Mouse (Mus musculus): ENCODE measurements around the gene Pomt1.
A peak's percentile ranks its signal among the peaks of the same experiment; 100 is the strongest.

Gene Pomt1

DNA sequence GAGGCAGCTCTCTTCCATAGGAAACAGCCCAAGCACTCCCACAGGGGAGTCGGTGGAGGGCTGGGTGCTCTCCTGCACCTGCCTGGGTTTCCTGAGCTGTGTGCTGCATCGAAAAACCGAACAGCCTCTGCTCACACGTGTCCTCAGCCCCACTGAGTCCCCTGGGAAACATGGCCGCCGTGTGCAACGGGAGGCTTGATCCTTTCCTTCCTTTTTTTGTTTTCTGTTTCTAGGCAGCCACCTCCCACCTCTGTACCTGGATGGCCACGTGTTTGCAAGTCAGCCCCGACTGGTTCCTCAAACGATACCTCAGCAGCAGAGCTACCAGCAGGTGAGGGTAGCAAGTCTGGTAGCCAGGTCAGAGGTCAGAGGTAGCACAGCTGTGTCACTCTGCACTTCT is 14.3 kb upstream of the Pomt1 start:
- no peak for DNase-seq

DNA sequence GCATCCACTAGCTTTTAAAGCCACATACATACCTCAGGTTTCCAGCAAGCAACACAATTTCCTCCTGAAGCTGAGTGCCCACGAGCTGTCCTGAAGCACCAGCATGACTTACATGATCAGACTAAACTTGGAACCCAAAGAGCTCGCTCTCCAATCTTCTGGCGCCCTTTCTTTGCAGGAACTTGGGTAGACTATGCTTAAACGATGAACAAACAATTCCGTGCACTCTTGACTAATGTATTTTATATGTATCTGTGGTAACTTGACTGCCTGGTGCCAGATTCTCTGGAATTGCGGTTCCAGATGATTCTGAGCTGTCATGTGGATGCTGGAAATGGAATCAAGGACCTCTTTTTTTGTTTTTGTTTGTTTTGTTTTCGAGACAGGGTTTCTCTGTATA is 957 bp upstream of the Pomt1 start:
- no peak for DNase-seq

DNA sequence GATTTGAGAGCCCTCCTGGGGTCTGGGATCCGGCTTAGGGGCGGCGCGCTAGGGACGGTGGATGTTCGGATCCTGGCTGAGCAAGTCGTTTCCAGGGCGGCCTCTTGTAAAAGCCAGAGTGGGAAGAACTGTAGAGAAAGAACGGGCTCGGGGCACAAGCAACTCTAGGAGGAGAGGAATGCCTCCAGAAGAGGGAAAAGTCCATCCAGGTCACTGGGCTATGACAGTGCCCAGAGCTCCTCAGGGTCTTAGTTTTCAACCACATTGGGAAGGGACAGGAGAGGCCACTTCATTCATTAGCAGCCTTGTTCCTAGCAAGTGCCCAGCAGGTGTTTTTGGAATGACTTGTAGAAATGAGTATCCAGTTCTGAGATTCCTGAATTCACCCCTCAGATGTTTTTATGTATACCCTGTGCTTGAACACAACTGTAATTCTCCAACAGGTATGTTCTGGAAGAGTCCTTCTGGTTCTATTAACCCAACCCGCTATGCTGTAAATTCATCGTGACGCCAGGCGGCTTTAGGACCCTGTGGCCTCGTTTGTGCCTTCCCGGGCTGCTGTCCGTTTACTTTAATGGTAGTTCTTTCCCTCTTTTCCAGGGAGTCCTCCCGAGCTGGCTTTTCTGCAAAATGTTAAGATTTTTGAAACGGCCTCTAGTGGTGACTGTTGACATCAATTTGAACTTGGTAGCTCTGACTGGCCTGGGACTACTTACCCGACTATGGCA is 534 bp downstream of the Pomt1 start:
- DNase-seq: peak; percentile 67

DNA sequence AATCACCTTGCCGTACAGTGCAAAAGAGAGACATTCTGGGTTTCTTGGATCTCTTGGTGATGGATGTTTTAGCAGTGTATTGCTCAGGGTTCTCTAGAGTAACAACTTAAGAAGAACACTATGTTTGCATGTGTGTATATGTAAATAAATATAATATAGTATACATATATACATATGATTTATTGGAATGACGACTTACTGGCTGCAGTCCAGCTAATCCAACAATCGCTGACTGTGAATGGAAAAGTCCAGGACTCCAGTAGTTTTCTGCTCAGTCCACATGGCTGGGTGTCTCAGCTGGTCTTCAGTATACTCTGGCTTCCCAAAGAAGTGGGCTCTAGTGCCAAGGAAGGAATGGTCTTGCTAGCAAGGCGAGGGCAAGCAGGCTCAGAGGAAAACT is 1.2 kb downstream of the Pomt1 start:
- DNase-seq: no peak

DNA sequence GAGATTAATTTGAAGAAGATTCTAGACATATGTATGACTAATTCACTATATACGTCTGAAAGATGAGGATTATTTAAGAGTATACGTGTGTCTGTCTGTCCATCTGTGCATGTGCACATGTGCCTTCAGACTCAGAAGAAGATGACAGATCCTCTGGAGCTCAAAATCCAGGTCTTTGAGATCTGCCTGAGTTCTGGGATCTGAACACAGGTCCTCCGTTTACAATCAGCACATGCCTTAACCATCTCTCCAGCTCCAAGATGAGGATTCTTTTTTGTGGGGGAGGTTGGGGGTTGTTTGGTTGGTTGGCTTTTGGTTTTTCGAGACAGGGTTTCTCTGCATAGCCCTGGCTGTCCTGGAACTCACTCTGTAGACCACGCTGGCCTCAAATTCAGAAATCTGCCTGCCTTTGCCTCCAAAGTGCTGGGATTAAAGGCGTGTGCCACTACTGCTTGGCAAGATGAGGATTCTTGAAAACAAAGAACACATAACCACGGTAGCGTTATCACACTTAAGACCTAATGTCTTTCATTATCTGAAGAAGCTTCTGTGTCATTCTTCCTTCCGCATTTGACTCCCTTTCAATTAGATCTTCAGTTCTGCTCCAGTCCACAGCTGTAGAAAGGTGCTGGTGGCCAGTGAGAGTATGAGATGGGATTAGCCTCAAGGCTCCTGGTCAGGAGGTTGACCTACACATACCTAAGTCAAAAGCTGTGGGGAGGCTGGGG is 2.5 kb downstream of the Pomt1 start:
- no peak for DNase-seq

DNA sequence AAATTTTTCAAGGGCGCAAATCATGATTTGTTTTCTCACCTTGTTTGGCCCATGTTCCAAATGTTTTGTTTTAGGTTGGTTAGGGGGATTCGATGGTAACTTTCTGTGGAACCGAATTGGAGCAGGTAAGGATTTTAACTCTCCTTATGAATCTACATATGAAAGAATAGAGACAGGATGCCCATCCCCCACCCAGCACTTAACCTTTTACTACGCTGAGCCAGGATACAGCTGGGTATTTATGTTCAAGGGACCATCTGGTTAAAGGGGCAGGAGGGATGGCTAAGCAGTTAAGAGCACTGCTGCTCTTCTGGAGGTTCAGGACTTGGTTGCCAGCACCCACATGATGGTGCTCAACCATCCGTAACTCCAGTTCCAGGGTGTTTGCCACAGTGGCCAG is 4.2 kb downstream of the Pomt1 start:
- no peak for DNase-seq

DNA sequence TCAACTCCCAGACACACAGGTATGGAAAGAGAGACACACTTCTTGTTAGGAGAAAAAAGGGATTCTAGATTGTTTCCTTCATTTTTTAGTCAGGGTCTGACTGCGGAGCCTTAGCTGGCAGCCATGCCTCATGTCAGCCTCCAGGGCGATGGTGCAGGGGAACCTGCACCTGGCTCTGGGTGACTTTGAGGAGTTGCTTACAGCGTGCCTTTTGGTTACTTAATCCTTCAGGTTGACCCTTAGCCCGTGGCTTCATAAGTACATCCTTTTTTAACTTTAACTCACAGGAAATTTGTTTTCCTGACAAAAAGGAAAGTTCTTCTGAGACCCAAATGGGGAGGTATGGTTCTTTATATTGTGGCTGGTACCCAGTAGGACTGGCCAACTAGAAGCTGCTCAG is 6.6 kb downstream of the Pomt1 start:
- DNase-seq: no peak

DNA sequence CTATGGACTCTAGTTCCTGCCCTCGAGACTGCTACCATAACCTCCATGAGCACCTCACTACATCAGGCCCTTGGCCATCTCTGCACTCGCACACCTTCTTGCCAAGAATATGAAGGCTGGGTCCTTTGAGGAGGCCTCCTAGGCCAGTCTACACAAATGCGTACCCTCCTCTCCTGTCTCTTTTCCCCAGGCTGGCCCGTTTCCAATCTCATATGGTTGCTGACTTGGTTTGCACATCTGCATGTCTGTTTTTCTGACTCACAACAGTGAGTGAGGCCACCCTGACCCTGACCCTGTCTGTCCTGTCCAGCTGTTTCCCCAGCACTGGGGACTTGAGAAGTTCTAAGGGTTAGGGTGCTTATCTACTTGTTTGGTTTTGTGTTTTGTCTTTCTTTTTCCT is 10.4 kb downstream of the Pomt1 start:
- DNase-seq: no peak

DNA sequence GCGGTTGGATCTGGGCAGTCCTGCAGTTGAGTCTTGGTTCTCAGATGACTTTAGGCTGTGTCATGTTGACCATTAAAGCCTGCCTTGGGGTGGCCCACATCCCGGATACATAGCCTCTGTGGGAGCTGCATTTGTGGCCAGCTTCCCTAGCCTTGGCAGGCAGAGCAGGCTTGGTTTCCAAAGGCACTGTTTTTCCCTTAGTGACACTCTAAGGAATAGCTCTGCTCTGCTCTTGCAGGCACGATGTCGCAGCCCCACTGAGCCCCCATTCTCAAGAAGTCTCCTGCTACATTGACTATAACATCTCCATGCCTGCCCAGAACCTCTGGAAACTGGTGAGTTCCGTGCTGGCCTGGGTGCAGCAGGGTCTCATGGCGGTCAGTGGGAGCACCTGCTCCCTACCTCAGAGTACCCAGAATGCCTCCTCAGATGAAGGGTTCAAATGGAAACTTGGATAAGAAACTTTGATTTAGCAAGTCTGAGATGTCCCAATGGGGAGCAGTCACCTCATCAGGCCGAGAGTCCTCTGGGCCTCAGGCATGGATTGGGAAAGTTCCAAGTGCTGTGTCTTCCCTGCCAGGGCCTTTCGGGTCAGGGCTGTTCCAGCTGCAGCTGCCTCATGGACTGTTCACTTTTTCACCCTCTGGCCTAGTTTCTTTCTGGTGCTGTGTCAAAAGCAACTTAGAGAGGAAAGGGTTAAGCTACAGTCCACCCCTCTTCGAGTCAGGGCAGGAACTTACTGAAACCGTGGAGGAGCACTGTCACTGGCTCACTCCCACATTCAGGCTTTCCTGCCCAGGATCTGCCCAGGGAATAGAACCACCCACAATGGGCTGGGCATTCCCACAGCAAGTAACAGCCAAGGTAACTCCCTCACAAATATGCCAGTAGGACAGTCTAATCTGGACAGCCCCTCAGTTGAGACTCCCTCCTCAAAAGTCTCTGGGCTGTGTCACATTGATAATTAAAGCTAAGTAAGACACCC is 12.3 kb downstream of the Pomt1 start:
- no peak for DNase-seq

DNA sequence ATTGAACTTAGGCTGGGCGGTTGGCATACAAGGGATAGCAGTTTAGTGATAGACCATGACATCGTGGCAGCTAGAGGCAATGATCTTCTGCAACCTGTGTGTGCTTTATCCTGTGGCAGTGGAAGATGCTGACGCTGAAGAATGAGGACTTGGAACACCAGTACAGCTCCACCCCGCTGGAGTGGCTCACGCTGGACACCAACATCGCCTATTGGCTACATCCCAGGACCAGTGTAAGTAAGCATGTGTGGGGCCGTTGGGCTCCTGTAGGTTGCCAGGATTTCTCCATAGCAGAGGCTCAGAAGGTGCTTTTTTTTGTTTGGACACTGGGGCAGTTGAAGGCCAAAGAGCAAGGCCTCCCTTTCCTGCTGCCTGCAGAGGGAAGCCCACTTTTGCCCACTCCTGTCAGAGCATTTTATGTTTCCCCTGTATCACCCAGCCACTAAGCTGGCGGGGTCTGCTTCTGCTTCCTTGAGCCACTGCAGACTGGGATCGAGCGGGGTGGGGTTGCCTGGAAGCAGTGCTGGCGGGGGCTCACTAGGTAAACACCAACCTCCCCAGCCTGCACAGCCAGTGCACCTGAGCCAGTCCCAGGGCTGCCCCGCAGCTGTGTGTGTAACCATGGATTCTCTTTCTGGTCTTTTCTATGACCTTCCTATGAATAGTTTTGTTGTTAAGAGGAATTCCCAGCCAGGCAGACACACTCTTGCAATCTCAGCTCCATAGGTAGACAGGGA is 15.6 kb downstream of the Pomt1 start:
- DNase-seq: no peak

DNA sequence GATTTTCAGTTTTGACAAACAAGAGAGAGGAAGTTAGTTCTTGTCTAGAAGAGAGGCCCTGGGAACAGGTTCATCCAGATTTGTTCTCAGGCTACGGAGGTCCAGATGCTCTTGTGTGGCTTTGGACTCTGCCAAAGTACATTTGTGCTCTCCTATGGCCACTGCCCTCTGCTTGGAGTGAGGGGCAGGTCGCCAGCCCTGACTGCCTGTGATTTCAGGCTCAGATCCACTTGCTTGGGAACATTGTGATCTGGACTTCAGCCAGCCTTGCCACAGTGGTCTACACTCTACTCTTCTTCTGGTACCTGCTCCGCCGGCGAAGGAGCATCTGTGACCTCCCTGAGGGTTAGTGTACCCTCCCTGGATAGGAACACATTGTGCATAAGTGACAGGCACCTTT is 16.3 kb downstream of the Pomt1 start:
- DNase-seq: no peak

DNA sequence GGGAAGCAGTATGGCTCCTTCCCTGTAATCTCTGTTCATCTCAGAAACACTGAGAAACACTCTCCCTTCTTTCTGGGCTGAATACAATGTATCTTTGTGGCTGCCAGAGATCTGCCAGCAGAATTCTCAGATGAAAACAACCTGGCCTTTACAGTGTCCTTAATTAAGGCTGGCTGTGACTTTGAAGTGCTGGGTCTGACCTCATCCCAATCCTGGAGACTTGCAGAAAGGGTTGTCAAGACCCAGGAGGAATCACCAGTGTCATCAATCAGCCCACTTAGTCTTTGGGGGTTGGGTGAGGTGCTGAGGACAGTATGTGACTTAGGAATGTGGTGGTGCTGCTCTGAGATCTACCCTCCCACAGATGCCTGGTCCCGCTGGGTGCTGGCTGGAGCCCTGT is 17.0 kb downstream of the Pomt1 start:
- DNase-seq: no peak

DNA sequence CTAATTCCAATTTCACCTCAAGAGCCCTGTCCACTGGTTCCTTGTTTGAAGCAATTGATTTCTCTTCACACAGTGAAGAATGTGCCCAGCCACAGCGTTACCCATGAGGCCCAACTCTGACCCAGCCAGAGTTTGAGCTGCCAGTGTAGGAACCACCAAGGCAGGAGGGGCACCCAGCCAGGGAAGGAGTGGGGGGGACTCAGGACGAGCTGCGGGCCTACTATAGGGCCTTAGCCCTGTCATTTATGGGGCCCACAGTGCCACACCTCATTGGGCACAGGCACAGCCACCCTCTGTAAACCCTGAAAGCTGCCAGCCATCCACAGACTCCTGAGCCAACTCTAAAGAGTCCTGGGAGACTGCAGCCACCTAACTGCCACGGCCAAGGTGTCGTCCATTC is 18.2 kb downstream of the Pomt1 start:
- no peak for DNase-seq

DNA sequence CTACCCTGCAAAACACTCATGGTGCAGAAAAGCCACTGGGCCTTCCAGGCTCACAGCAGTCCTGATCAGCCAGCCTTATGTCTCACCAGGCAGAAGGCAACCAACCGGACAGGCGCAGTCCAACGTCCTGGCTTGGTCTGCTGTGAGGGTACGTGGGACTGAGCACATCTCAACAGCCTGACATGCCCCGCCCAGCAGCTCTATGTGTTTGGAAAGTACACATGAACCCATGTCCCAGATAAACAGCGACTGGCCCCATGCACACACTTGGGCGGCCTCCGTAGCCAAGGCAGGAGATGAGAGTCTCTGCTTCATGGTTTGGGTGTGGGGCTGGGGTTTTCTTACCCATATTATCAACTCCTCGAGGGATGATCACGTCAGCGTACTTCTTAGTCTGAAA is 19.9 kb downstream of the Pomt1 start:
- DNase-seq: no peak

DNA sequence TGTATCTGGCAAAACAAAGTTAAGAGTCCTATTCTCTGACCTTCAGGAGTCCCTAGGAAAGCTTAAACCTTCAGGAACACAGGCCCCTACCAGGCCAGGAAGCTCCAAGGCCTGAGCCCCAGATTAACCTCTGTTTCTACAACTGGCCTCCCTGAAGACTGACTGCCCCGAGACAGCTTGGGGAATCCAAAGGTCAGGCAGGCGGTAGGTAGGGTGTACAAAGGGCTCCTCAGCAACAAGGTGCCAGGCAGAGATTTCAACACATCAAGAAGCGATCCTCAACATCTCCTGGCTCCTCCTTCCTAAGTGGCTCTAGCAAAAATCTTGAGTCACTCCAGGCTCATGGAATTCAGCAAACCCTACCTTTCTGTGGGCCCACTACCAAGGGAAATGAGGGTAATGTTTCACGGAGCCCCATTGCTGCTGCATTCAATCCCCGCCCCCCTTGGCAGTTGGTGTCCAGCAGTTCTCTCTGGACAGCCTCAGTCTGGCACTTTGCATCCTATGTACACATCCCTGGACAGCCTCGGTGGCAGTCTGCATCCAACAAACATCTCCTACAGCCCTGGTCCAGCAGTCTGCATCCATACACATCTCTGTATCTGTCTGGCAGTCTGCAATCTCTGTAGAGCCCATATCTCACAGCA is 22.6 kb downstream of the Pomt1 start:
- peak; percentile 48 for DNase-seq

DNA sequence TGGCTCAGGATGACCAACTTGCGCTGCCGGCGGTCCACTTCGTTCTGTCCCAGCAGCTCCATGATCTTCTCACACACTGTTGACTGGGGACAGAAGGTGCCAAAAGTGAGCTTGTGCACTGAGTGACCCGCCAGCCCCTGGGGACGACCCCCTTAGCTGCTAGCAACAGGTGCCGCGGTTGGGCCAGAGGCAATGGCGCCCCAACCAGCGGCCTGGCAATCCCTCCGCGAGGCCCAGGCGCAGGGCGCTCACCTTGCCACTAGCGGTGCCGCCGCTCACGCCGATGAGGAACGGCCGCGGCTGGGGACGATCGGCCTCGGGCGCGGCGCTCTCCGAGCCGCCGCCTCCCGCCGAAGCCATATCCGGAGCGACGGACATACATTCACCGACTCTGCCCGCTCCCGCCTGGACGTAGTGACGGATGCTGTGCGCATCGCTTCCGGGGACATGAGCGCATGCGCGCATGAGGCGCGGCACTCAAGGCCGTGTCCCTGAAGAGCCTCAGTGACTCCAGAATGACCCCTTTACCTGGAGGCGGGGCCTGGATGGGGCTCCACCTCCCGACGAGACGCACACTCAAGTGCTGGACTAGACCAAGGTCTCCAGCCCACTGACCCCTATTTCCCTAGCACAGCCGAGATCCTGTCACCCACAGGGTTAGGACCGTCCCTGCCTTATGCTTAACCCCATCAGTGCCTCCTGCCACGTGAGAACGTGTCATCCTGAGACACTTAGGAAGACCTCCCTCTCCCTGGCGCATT is 23.4 kb downstream of the Pomt1 start, which contains the start of gene Uck1:
Gene Uck1, minus strand, starts transcription at position 503 of the 761 bp plus-strand sequence.
- DNase-seq: peak; percentile 93

DNA sequence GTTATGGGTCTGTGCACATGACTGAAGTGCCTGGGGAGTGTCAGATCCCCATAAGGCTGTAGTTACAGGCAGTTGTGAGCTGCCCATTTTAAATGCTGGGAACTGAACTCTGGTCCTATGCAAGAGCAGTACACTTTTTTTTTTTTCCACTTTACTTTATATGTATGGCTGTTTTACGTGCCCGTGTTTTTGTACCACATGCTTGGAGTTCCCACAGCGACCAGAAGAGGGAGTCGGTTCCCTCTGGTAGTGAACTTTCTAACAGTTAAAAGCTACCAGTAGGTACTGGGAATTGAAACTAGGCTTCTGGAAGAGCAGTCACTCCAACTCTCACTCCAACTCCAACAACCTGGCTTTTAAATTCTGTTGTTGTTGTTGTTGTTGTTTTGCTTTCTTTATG is 24.2 kb downstream of the Pomt1 start:
- DNase-seq: peak; percentile 66

DNA sequence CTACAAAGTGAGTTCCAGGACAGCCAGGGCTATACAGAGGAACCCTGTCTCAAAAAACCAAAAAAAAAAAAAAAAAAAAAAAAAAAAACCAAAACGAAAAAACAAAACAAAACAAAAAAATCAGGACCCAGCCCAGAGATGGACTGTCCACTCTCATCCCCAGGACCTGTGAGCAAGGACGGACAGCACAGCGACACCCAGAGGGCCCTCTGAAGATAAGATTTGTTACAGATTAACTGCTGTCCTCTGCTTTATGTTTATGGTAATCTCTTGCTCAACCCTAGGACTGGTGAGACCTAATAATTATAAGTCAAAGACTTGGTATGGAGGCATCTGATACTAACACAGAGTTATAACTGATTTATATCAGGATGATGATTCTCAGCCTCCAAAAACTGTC is 39.4 kb downstream of the Pomt1 start:
- no peak for DNase-seq

DNA sequence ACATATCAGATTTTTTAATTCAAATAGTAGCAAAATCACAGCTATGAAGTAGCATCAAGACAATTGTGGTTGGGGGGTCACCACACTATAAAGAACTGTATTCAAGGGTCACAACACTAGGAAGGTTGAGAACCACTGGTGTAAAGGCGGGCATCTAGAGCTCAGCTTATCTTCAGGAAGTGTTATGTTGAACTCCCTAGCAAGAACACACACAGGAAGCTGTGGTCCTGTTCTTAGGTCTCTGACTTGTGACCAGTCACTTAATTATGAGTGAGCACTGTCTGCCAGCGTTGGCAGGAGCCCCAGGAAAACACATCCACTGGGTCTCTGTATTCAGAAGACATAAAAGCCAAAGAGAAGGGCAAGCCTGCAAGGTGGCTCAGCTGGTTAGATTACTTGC is 45.9 kb downstream of the Pomt1 start:
- DNase-seq: no peak

DNA sequence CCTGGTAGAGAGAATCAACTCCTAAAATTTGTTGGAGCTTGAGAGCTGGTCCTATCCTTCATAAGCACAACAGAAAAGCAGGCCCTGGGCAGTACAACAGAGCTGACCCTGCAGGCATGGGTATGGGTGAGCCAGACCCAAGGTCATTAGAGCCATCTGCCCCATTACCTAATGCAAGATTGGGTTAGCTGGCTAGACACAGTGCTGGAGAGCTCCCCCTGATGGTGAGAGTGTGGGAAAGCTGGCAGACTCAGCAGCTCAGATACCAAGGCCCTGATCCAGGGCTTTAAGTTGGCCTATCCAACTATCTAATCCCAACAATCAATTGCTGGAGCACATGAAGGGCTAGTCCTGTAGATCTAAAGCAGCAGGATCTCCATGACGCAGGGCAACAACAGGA is 46.3 kb downstream of the Pomt1 start:
- peak; percentile 69 for DNase-seq

DNA sequence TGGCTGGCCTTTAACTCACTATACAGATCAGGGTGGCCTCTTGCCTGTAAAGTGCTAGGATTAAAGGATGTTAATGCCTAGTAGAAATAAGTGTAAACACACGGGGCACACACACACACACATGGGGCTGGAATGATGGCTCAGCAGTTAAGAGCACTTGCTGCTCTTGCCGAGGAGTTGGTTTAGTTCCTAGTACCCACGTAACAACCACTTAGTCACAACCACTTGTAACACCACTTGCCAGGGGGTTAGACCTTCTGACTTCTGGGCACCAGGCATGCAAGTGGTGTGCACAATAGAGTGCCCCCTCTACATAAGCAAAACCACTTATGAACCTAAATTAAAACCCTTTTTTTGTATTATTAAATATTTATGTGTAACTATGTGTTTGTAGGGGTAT is 47.6 kb downstream of the Pomt1 start:
- no peak for DNase-seq

Measured in kidney, postnatal 10 days (tissue).